Comparison of ENCODE assay signal across 9 mouse cellular contexts in genomic region chr13:92425758-92426264, GRCm38 (mm10). TPM values are rescaled to one million over a fixed set of nuclear protein-coding genes. Genes with fewer than 3 reads are reported as not detected.
A peak's percentile ranks its signal among the peaks of the same experiment; 100 is the strongest.
DNase-seq lines count a peak whose midpoint lies in the region; ATAC-seq and TF ChIP-seq lines count a peak whose summit lies in the region.
"Had no signal": no experiment of that assay in that cellular context is flagged by ENCODE, and none has a peak within 500 bp of the region (broad histone marks: within the 10 kb centered on the region; RNA-seq: fewer than 3 reads in every experiment).

Gene Ankrd34b, plus strand, starts transcription at chr13:92425896.

- H3K4me3 ChIP-seq in forebrain, embryonic 11.5 days (ENCODE audit: low read depth, low read length): peak within 1 kb of the TSS; percentile 54
- peak within 1 kb of the TSS; percentile 80 for H3K4me3 ChIP-seq in hindbrain, embryonic 15.5 days
- peak within 1 kb of the TSS; percentile 49 for H3K4me3 ChIP-seq in lung, postnatal 0 days (ENCODE audit: low read depth, low read length)

- no peaks in the 10 kb centered on the region for H3K9me3 ChIP-seq in forebrain, embryonic 11.5 days (ENCODE audit: control insufficient read depth, low read length)
- no peaks in the 10 kb centered on the region for H3K9me3 ChIP-seq in hindbrain, embryonic 15.5 days
- no peaks in the 10 kb centered on the region for H3K9me3 ChIP-seq in lung, postnatal 0 days (ENCODE audit: low read length)

- H3K27me3 ChIP-seq in forebrain, embryonic 11.5 days (ENCODE audit: control insufficient read depth, insufficient read depth, low read length): peaks cover 39% of the 10 kb centered on the region
- H3K27me3 ChIP-seq in hindbrain, embryonic 15.5 days: peaks cover 16% of the 10 kb centered on the region
- peaks cover 21% of the 10 kb centered on the region for H3K27me3 ChIP-seq in lung, postnatal 0 days (replicated peaks; ENCODE audit: insufficient read depth, low read length)

- peaks cover 6% of the 10 kb centered on the region; the same call in 1 of the 2 replicates for H3K4me1 ChIP-seq in forebrain, embryonic 11.5 days (replicated peaks; ENCODE audit: control insufficient read depth, insufficient read depth, low read length)
- peaks cover 14% of the 10 kb centered on the region for H3K4me1 ChIP-seq in hindbrain, embryonic 15.5 days (replicated peaks)
- H3K4me1 ChIP-seq in lung, postnatal 0 days (ENCODE audit: insufficient read depth, low read depth, low read length): 0 out of 2 replicates have a peak, but pooled peaks cover 5% of the 10 kb centered on the region

- no peak for TF ChIP-seq CTCF in brain, embryonic 14.5 days (IDR thresholded peaks at IDR 0.05; ENCODE audit: borderline replicate concordance, extremely low read depth, insufficient read depth, insufficient read length)
- TF ChIP-seq CTCF in lung, postnatal 0 days (IDR thresholded peaks at IDR 0.05): no peak

- H3K27ac ChIP-seq in forebrain, embryonic 11.5 days (ENCODE audit: low read depth, low read length): no peak within 1 kb of the TSS
- peak within 1 kb of the TSS; percentile 50; the same call in 1 of the 2 replicates for H3K27ac ChIP-seq in hindbrain, embryonic 15.5 days (replicated peaks)
- H3K27ac ChIP-seq in lung, postnatal 0 days (ENCODE audit: low read length): no peak within 1 kb of the TSS

- no peak for TF ChIP-seq EP300 in lung, postnatal 0 days (IDR thresholded peaks at IDR 0.05)

- peak within 1 kb of the TSS; percentile 96 for H3K4me2 ChIP-seq in forebrain, embryonic 11.5 days (ENCODE audit: low read depth, low read length, severe bottlenecking)
- H3K4me2 ChIP-seq in hindbrain, embryonic 15.5 days: peak within 1 kb of the TSS; percentile 96
- peak within 1 kb of the TSS; percentile 95 for H3K4me2 ChIP-seq in lung, postnatal 0 days (replicated peaks; ENCODE audit: low read depth, low read length)

- peak within 1 kb of the TSS; percentile 43; the same call in 1 of the 2 replicates for H3K9ac ChIP-seq in forebrain, embryonic 11.5 days (ENCODE audit: low read length)
- H3K9ac ChIP-seq in hindbrain, embryonic 15.5 days: peak within 1 kb of the TSS; percentile 73
- H3K9ac ChIP-seq in lung, postnatal 0 days (replicated peaks; ENCODE audit: low read depth): no peak within 1 kb of the TSS

- DNase-seq in Muller cell, postnatal 12 days (ENCODE audit: inconsistent ontology term): peak; percentile 52
- peak; percentile 65 for DNase-seq in brain, embryonic 14.5 days (ENCODE audit: low read depth)
- peak; percentile 75 for DNase-seq in forebrain, embryonic 11.5 days (ENCODE audit: low spot score)
- peak; percentile 27 to 37 for DNase-seq in layer of hippocampus, postnatal 36 days
- DNase-seq in lung, postnatal 0 days (ENCODE audit: low spot score): peak; percentile 37
- peak; percentile 82 for DNase-seq in right cerebral cortex, adult 18-20 months

- peak; percentile 83 for ATAC-seq in forebrain, embryonic 11.5 days (replicated peaks; ENCODE audit: low FRiP score)
- peak; percentile 89 for ATAC-seq in hindbrain, embryonic 15.5 days (ENCODE audit: low FRiP score, low read depth)
- ATAC-seq in lung, postnatal 0 days: peak; percentile 80
- no peak for ATAC-seq in erythroid progenitor cell, adult 5-6 weeks (replicated peaks; ENCODE audit: low FRiP score, poor library complexity, severe bottlenecking)

- no peak for TF ChIP-seq POLR2A in brain, embryonic 14.5 days (IDR thresholded peaks at IDR 0.05; ENCODE audit: borderline replicate concordance, extremely low read depth, insufficient read depth, insufficient read length, poor library complexity, severe bottlenecking)

- under 1% methylated on average over 52 of the region's 54 CpGs for WGBS in forebrain, embryonic 11.5 days
- WGBS in hindbrain, embryonic 15.5 days: under 1% methylated on average over 54 of the region's 54 CpGs
- WGBS in lung, postnatal 0 days: under 1% methylated on average over 37 of the region's 54 CpGs

- H3K36me3 ChIP-seq in forebrain, embryonic 11.5 days (ENCODE audit: control insufficient read depth, insufficient read depth, low read length): no peaks in the 10 kb centered on the region
- H3K36me3 ChIP-seq in hindbrain, embryonic 15.5 days: no peaks in the 10 kb centered on the region
- no peaks in the 10 kb centered on the region for H3K36me3 ChIP-seq in lung, postnatal 0 days (ENCODE audit: insufficient read depth, low read length)

RNA-seq across cellular contexts. Expression of gene Ankrd34b, which starts in this region (rescaled TPM):
- polyA plus RNA-seq in brain, embryonic 14.5 days (2012; rRNA removed): 1.4 and 2.9 TPM in 2 replicates
- polyA plus RNA-seq in forebrain, embryonic 11.5 days (2014; fragmentation: Nextera tagmentation; extraction: Ambion mirVana): 0.08 TPM in 1 of 2 replicates, not detected in the other
- polyA plus RNA-seq in hindbrain, embryonic 15.5 days (2015; fragmentation: Nextera tagmentation; extraction: Ambion mirVana): 3.4 and 3.5 TPM in 2 replicates
- total RNA-seq in layer of hippocampus, postnatal 36 days (2021): 10 to 100 TPM; 12.8 to 14.2 TPM
- 0.18 and 0.24 TPM in 2 replicates for polyA plus RNA-seq in lung, postnatal 0 days (2015; fragmentation: Nextera tagmentation; extraction: Ambion mirVana)
- total RNA-seq in erythroid progenitor cell, adult 5-6 weeks (2015; ENCODE audit: low replicate concordance): not detected in 2 replicates
- not detected in 2 replicates for total RNA-seq in erythroid progenitor cell, adult 5-6 weeks (2017; ENCODE audit: low replicate concordance)
- total RNA-seq: gastrocnemius, postnatal 4 days had no signal

Comparison
In these comparisons a context has a peak if more than half of its experiments do, and no peak if none do; other contexts are left out.
1. RNA of gene Ankrd34b (total RNA-seq): 12.8 to 14.2 TPM in layer of hippocampus, postnatal 36 days; not detected in erythroid progenitor cell, adult 5-6 weeks; every median in the first group is over 10 times any median in the second.
2. Peak in DNase-seq, ATAC-seq, H3K4me3 ChIP-seq, H3K9ac ChIP-seq and H3K4me2 ChIP-seq in forebrain, embryonic 11.5 days; RNA of the gene not detected or under 1 TPM.
3. Peak in DNase-seq, ATAC-seq, H3K4me3 ChIP-seq and H3K4me2 ChIP-seq in lung, postnatal 0 days; RNA of the gene not detected or under 1 TPM.
4. DNase-seq: peak in every context shown above with its lines; median percentile 82 in right cerebral cortex, adult 18-20 months; 75 in forebrain, embryonic 11.5 days; 65 in brain, embryonic 14.5 days; 52 in Muller cell, postnatal 12 days; 37 in lung, postnatal 0 days; 32 in layer of hippocampus, postnatal 36 days.
5. Peak in every context shown above with its lines, with median percentiles within 50 percentile points of each other: H3K4me2 ChIP-seq and H3K4me3 ChIP-seq.